ENCODE assay signal across 7 mouse cellular contexts in the genomic region with DNA sequence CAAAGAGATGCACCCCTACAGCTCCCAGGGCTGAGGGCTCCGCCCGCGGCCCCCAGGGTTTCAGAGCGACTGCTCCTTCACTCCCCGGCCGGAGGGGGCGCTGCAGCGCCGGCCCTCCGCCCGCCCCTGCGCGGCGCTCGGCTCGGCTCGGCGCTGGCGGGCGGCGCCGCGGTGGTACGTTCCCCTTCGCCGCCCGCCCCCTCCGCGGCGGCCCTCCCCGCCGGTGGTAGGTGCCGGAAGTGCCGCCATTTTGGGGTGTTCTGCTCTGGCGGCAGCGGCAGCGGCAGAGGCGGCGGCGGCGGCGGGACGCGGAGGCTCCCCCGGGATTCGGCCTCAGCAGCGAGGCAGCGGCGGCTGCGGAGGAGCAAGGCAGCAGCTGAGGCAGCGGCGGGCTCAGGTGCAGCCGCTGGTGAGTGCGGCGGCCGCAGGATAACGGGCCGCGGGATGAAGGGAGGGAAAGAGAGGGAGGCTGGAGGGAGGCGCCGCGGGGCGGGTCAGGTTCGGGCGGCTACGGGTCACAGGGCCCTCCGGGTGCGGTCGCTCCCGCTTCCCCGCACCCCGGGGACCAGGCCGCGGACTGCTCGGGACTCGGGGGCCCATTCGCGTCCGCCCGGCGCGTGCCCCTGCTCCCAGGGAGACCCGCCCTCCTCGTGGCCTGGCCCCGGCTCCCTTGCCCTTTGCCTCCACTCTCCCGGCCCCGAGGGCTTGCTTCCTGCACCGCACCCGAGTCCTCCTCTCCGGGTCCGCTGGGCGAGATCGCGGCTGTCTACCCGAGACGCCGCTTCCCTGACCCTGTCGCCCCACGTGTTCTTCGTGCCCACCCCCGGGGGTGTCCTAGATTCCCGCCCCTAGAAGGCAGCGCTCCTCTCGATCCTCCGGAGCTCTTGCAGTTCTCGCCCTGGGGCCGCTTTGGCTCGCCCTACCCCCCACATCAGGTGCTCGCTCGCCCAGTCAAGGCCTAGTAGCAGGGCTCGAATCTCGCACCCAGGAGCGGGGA. TPM values are rescaled to one million over a fixed set of nuclear protein-coding genes. Genes with fewer than 3 reads are reported as not detected.
DNase-seq lines count a peak whose midpoint lies in the region; ATAC-seq lines count a peak whose summit lies in the region.

Celf1 (plus strand) TSS at position 150 of the 997 bp plus-strand sequence.

- peak within 1 kb of the TSS; percentile 96 for H3K9ac ChIP-seq in limb, embryonic 12.5 days (replicated peaks)
- H3K9ac ChIP-seq in midbrain, embryonic 14.5 days (replicated peaks; ENCODE audit: low read length): peak within 1 kb of the TSS; percentile 96

- peaks cover 23% of the 10 kb centered on the region for H3K4me1 ChIP-seq in embryonic facial prominence, embryonic 10.5 days
- peaks cover 19% of the 10 kb centered on the region for H3K4me1 ChIP-seq in limb, embryonic 12.5 days (replicated peaks)
- peaks cover 19% of the 10 kb centered on the region for H3K4me1 ChIP-seq in midbrain, embryonic 14.5 days (ENCODE audit: control insufficient read depth, insufficient read depth, low read length)

- H3K4me3 ChIP-seq in embryonic facial prominence, embryonic 10.5 days: peak within 1 kb of the TSS; percentile 87
- peak within 1 kb of the TSS; percentile 98 for H3K4me3 ChIP-seq in limb, embryonic 12.5 days (replicated peaks)
- peak within 1 kb of the TSS; percentile 95 for H3K4me3 ChIP-seq in midbrain, embryonic 14.5 days (replicated peaks; ENCODE audit: low read depth, low read length)

- H3K36me3 ChIP-seq in embryonic facial prominence, embryonic 10.5 days (replicated peaks): peaks cover 11% of the 10 kb centered on the region; the same call in 1 of the 2 replicates
- no peaks in the 10 kb centered on the region for H3K36me3 ChIP-seq in limb, embryonic 12.5 days
- no peaks in the 10 kb centered on the region for H3K36me3 ChIP-seq in midbrain, embryonic 14.5 days (ENCODE audit: control insufficient read depth, insufficient read depth, low read length)

- H3K27me3 ChIP-seq in embryonic facial prominence, embryonic 10.5 days (replicated peaks; ENCODE audit: low read depth, poor library complexity, severe bottlenecking): no peaks in the 10 kb centered on the region
- no peaks in the 10 kb centered on the region for H3K27me3 ChIP-seq in limb, embryonic 12.5 days
- no peaks in the 10 kb centered on the region for H3K27me3 ChIP-seq in midbrain, embryonic 14.5 days (ENCODE audit: control insufficient read depth, insufficient read depth, low read length)

- peak; percentile 93 for DNase-seq in adrenal gland, postnatal 14 days
- peak; percentile 90 for DNase-seq in embryonic facial prominence, embryonic 10.5 days (ENCODE audit: low spot score)
- DNase-seq in kidney, adult 11 months: peak; percentile 75
- DNase-seq in midbrain, embryonic 14.5 days: peak; percentile 96
- DNase-seq in spleen, adult 12 weeks (ENCODE audit: low spot score): peak; percentile 85

- peak within 1 kb of the TSS; percentile 65 for H3K4me2 ChIP-seq in limb, embryonic 12.5 days
- peak within 1 kb of the TSS; percentile 69 for H3K4me2 ChIP-seq in midbrain, embryonic 14.5 days (ENCODE audit: low read length)

- H3K27ac ChIP-seq in embryonic facial prominence, embryonic 10.5 days (replicated peaks): peak within 1 kb of the TSS; percentile 98
- peak within 1 kb of the TSS; percentile 97 for H3K27ac ChIP-seq in limb, embryonic 12.5 days
- H3K27ac ChIP-seq in midbrain, embryonic 14.5 days (replicated peaks; ENCODE audit: low read depth, low read length): peak within 1 kb of the TSS; percentile 94

- WGBS in embryonic facial prominence, embryonic 10.5 days: under 1% methylated on average over 104 of the region's 113 CpGs
- under 1% methylated on average over 86 of the region's 113 CpGs for WGBS in limb, embryonic 12.5 days
- WGBS in midbrain, embryonic 14.5 days: under 1% methylated on average over 96 of the region's 113 CpGs

- H3K9me3 ChIP-seq in embryonic facial prominence, embryonic 10.5 days: no peaks in the 10 kb centered on the region
- H3K9me3 ChIP-seq in limb, embryonic 12.5 days: no peaks in the 10 kb centered on the region
- no peaks in the 10 kb centered on the region for H3K9me3 ChIP-seq in midbrain, embryonic 14.5 days (ENCODE audit: control insufficient read depth, low read length)

- peak; percentile 80 for ATAC-seq in granulocyte monocyte progenitor cell, adult 5-6 weeks (replicated peaks; ENCODE audit: poor library complexity, severe bottlenecking)
- peak; percentile 90 for ATAC-seq in limb, embryonic 12.5 days (ENCODE audit: insufficient number of reproducible peaks, insufficient read depth, low FRiP score, low TSS enrichment, low read depth)
- ATAC-seq in midbrain, embryonic 14.5 days (ENCODE audit: low FRiP score, low TSS enrichment): peak; percentile 96

RNA-seq across cellular contexts. Expression of gene Celf1, which starts in this region (rescaled TPM):
- total RNA-seq in adrenal gland, postnatal 14 days (2021): 89.9 and 97.9 TPM in 2 replicates
- 139 and 145 TPM in 2 replicates for polyA plus RNA-seq in embryonic facial prominence, embryonic 10.5 days (2016; fragmentation: Nextera tagmentation; extraction: Ambion mirVana)
- total RNA-seq in granulocyte monocyte progenitor cell, adult 5-6 weeks (2014; fragmentation: Nextera tagmentation): 42.2 and 46.0 TPM in 2 replicates
- total RNA-seq in granulocyte monocyte progenitor cell, adult 5-6 weeks (2017): 25.2 and 26.5 TPM in 2 replicates
- 113 and 125 TPM in 2 replicates for polyA plus RNA-seq in limb, embryonic 12.5 days (2016; fragmentation: Nextera tagmentation; extraction: Ambion mirVana)
- polyA plus RNA-seq in midbrain, embryonic 14.5 days (2014; fragmentation: Nextera tagmentation; extraction: Ambion mirVana): 83.9 and 95.3 TPM in 2 replicates

Comparison
In these comparisons a context has a peak if more than half of its experiments do, and no peak if none do; other contexts are left out.
1. Peak in every context shown above with its lines: DNase-seq, ATAC-seq, H3K4me3 ChIP-seq and H3K27ac ChIP-seq.